Mouse (Mus musculus): Measurements from ENCODE around the gene Cmya5. TPM values are rescaled to one million over a fixed set of nuclear protein-coding genes. Genes with fewer than 3 reads are reported as not detected.

Cmya5 gene
- not detected for polyA plus RNA-seq (2012; fragmentation: generic; extraction: Trizol)

DNA sequence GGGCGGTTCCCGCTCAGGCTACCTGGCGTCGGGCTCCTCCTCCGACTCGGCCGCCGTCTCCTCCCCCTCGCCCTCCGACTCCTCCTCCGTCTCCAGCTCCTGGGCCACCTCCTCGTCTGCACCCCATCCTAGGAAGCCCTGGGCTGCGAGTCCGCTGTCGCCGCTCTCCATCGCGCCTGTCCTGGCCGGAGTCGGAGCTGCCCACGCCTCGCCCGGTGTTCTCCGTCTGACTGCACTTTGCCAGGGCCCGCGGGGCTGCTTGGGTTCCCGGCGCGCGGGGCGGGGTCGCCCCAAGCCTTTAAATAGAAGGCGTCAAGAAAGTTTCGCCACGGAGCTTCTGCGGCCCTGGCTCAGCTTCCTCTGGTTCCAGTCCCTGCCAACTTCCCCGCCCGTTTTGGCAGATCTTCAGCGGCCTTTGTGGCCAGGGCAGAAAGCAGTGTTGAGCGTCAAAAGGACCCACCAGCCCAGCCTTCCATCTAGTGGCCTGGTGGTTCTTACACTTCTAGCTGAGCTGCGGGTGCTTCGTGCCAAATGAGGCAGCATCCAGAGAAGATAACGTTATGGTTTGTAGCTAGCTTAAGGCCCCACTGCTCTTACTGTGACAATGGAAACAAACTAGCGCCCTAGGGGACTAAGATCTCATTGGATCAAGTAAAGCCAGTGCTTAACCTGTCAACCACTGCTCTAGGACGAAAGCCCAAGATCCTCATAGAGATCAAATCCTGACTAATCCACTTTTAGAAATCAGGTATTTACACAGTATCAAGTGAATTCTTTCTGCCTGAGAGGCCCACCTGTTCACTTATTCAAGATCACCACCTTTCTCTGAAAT lies at the start of gene Cmya5:
Gene Cmya5, minus strand, starts transcription at position 389 of the 832 bp plus-strand sequence.

DNA sequence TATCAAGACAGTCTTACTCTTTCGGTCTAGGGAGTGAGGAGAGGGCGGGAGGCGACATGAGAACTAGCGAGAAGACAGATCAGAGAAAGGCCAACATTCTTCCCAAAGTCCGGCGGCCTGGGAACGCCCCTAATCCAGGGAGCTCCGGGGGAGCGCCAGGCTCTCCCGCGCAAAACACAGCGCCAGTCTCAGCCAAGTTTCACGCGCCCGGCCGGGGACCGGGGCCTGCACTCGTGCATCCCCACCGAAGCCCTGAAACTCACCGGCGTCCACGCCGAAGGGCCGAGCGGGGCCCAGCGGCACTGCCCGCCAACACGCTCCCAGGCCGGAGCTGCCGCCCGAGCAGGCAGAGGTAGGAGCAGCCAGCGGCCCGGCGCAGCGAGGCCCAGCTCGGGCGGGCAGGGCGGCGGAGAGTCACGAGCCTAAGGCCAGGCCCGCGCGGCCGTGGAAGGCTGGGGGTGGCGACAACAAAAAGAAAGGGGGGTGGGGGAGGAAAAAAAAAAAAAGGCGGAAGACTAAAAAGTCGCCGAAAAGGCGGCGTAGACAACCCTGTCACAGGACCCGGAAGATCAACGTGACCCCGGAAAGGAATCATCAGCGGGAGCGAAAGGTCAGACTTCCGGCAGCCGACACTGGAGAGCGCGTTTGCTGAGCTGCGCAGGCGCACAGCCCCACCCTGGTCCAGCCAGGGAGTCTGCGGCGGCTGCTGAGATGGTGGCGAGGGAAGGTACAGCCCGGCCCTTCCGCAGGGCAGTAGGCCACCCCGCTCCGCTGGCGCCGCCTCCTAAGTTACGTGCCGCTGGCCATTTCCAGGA lies 47.5 kb upstream of the Cmya5 start, which contains the start of gene Tent2:
Gene Tent2, minus strand, starts transcription at position 555 of the 815 bp plus-strand sequence.

Other genes starting within 250 kb of the Cmya5 start
- gene Tent2, start 47.7 kb upstream of the Cmya5 start, polyA plus RNA-seq (2012; fragmentation: generic; extraction: Trizol) = 1 to 10 TPM; 1.1 to 5.7 TPM
- under 1 TPM; 0.15 to 0.54 TPM for gene Homer1, start 154.9 kb upstream of the Cmya5 start, polyA plus RNA-seq (2012; fragmentation: generic; extraction: Trizol)

Measured in C3H10T1/2 (cell line).